Mouse (Mus musculus) embryonic facial prominence, embryonic 12.5 days (tissue): ENCODE data around the gene Epb41l2. TPM values are rescaled to one million over a fixed set of nuclear protein-coding genes. Genes with fewer than 3 reads are reported as not detected.

ENCODE experiments used
- ATAC-seq: fragments of 200-750 bp; cut with Nextera tagmentation; 2 replicates; pipeline ENCODE4 v1.8.0; 2017; ENCODE audit not compliant: insufficient number of reproducible peaks, insufficient read depth, low FRiP score, low TSS enrichment
- H3K27ac ChIP-seq: fragments of 300-500 bp; sonication (generic); 2 replicates; pipeline ENCODE4 v1.5.1; 2016; ENCODE audit warnings: mild to moderate bottlenecking
- H3K27me3 ChIP-seq: fragments of 300-500 bp; sonication (generic); 2 replicates; pipeline ENCODE4 v1.6.1; 2016; ENCODE audit warnings: mild to moderate bottlenecking, moderate library complexity
- H3K36me3 ChIP-seq: fragments of 300-500 bp; sonication (generic); 2 replicates; pipeline ENCODE4 v1.6.1; 2016; ENCODE audit warnings: mild to moderate bottlenecking
- H3K4me1 ChIP-seq: fragments of 300-500 bp; sonication (generic); 2 replicates; pipeline ENCODE4 v1.6.1; 2016
- H3K4me2 ChIP-seq: fragments of 300-500 bp; sonication (generic); replicated peaks from 2 replicates; pipeline ENCODE4 v1.6.1; 2016; ENCODE audit warnings: mild to moderate bottlenecking, moderate library complexity
- H3K4me3 ChIP-seq: fragments of 300-500 bp; sonication (generic); 2 replicates; pipeline ENCODE4 v1.5.1; 2016; ENCODE audit warnings: mild to moderate bottlenecking
- H3K9ac ChIP-seq: fragments of 300-500 bp; sonication (generic); 2 replicates; pipeline ENCODE4 v1.6.1; 2016; ENCODE audit warnings: mild to moderate bottlenecking, moderate library complexity
- H3K9me3 ChIP-seq: fragments of 300-500 bp; sonication (generic); 2 replicates; pipeline ENCODE4 v1.6.1; 2016; ENCODE audit warnings: mild to moderate bottlenecking, moderate library complexity
- WGBS: fragments of 180-500 bp; shearing (Covaris S2); methylation state at CpG from one replicate; pipeline ENCODE4 v1.1.7; 2016; 5-methylcytosine and 5-hydroxymethylcytosine counted together
- polyA plus RNA-seq: library from polyadenylated mRNA; unstranded; fragments of >200 nt; fragmentation: Nextera tagmentation; extraction: Ambion mirVana; gene quantifications from 2 replicates; pipeline ENCODE4 v1.2.1, GENCODE M21; 2016

The Epb41l2 gene
- polyA plus RNA-seq, 1 experiment from 2014 or later, result 96.7 TPM

DNA sequence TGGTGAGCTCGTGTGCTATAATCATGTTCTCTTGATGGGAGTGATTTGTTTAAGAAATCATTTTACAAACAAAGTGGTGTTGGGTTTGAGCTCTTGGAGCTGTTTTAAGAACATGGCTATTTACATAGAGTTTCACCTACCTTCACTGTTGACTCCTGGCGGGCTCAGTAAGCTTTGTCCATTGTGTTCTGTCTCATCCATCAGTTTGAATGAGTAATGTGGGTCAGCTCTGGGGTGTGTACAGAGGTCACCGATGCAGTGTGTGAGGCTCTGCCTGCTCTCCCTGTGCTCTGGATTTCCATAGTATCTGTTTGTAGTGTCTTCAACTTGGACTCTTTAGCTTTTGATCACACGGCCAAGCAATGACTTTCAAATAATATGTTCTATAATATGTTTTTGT, 79.6 kb downstream of the Epb41l2 start:
- no peak overlapping the region for H3K27ac ChIP-seq
- no peaks in the 10 kb centered on the region for H3K27me3 ChIP-seq
- no peaks in the 10 kb centered on the region for H3K9me3 ChIP-seq
- ATAC-seq, result no peak
- H3K4me3 ChIP-seq, result no peak overlapping the region
- no peak overlapping the region for H3K4me2 ChIP-seq
- 75% methylated on average over 4 of the region's 4 CpGs for WGBS
- peaks cover 24% of the 10 kb centered on the region for H3K4me1 ChIP-seq
- no peak overlapping the region for H3K9ac ChIP-seq
- peaks cover 10% of the 10 kb centered on the region for H3K36me3 ChIP-seq

DNA sequence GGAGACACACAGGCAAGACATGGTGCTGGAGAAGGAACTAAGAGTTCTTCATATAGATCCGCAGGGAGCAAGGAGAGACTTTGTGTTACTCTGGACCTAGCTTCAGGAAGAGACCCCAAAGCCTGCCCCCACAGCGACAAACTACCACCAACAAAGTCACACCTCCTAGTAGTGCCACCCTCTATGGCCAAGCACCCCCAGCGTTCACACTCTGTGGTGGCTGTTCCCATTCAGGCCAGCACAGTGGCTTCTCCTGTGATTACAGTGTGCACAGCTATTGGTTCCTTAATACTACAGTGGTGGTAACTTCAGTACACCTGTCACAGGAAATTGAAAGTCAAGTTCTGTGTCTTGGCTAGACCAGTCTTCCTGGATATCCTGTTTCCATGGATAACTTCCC, 80.3 kb downstream of the Epb41l2 start:
- peaks cover 22% of the 10 kb centered on the region for H3K4me1 ChIP-seq
- peaks cover 17% of the 10 kb centered on the region for H3K36me3 ChIP-seq
- H3K4me2 ChIP-seq, result no peak overlapping the region
- no peak overlapping the region for H3K27ac ChIP-seq
- no peak overlapping the region for H3K9ac ChIP-seq
- H3K4me3 ChIP-seq, result no peak overlapping the region
- 95% methylated on average over 3 of the region's 3 CpGs for WGBS
- no peaks in the 10 kb centered on the region for H3K9me3 ChIP-seq
- ATAC-seq, result no peak
- no peaks in the 10 kb centered on the region for H3K27me3 ChIP-seq

DNA sequence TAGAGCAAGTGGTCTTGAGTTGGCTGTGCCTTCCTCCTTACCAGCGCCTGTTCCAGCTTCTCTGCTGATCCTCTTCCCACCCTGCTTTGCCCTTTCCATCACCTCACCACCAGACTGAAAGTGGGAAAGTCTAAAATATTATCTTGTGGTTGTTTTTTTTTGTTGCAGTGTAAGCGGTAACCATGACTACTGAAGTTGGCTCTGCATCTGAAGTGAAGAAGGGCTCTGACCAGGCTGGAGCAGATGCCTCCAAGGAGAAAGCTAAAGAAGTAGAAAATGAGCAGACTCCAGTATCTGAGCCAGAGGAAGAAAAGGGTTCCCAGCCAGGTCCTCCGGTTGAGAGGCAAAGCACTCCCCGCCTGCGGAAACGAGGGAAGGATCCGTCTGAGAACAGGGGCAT, 81.8 kb downstream of the Epb41l2 start:
- Histone ChIP-seq H3K27me3 (no peaks in the 10 kb centered on the region), H3K9me3 (no peaks in the 10 kb centered on the region), H3K9ac (no peak overlapping the region), H3K4me1 (peaks cover 19% of the 10 kb centered on the region), H3K36me3 (peaks cover 20% of the 10 kb centered on the region), H3K4me2 (no peak overlapping the region), H3K27ac (no peak overlapping the region), H3K4me3 (no peak overlapping the region)
- 92% methylated on average over 7 of the region's 7 CpGs for WGBS
- ATAC-seq, result no peak

DNA sequence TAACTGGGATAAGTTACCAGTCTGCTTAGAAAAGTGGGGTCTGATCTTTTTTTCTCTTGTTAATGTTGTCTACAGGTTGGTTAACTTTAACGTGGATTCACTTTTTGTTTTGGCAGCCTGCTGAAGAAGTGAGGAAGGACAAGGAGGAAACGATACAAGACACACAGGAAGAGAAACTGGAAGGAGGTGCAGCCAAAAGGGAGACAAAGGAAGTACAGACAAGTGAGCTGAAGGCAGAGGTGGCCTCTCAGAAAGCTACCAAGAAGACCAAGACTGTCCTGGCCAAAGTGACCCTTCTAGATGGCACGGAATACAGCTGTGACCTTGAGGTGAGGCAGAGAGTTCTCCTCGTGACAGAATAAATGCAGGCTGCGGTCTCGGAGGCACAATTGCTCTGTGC, 84.0 kb downstream of the Epb41l2 start:
- Histone ChIP-seq H3K9ac (no peak overlapping the region), H3K4me3 (no peak overlapping the region), H3K27me3 (no peaks in the 10 kb centered on the region), H3K4me2 (no peak overlapping the region), H3K27ac (0 out of 2 replicates have a peak overlapping the region, but pooled peaks have one; percentile 30), H3K9me3 (no peaks in the 10 kb centered on the region), H3K4me1 (peaks cover 7% of the 10 kb centered on the region; the same call in 1 of the 2 replicates), H3K36me3 (peaks cover 20% of the 10 kb centered on the region)
- ATAC-seq, result no peak
- 81% methylated on average over 6 of the region's 6 CpGs for WGBS

DNA sequence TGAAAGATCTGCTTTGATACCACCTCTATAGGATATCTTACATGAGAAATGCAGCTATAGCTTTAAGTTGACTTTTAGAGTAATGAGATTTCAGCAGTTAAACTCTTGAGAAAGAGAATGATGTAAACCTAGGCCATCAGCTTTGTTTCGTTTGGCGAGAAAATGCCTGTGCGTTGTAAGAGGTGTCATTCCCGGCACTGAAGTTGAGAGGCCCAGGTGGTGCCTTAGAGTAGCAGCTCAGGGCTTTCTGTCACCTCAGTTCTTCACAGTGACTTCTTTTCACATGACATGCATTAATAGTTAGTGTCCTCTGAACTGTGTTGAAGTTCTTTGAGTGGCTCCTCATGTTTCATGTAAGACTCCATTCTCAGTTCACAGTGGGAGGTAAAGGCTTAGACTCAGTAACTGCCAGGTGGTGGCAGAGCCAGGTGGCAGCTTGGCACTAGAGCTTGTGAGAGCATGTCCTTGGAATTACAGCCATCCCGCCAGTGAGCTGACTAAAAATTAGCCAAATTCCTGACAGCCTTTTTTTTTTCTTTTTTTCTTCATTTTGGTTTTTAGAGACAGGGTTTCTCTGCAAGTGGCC, 84.7 kb downstream of the Epb41l2 start:
- Histone ChIP-seq H3K4me1 (peaks cover 7% of the 10 kb centered on the region; the same call in 1 of the 2 replicates), H3K27me3 (no peaks in the 10 kb centered on the region), H3K27ac (no peak overlapping the region), H3K36me3 (peaks cover 20% of the 10 kb centered on the region), H3K4me2 (no peak overlapping the region), H3K9ac (no peak overlapping the region), H3K9me3 (no peaks in the 10 kb centered on the region), H3K4me3 (no peak overlapping the region)
- 78% methylated on average over 5 of the region's 5 CpGs for WGBS
- ATAC-seq, result no peak

DNA sequence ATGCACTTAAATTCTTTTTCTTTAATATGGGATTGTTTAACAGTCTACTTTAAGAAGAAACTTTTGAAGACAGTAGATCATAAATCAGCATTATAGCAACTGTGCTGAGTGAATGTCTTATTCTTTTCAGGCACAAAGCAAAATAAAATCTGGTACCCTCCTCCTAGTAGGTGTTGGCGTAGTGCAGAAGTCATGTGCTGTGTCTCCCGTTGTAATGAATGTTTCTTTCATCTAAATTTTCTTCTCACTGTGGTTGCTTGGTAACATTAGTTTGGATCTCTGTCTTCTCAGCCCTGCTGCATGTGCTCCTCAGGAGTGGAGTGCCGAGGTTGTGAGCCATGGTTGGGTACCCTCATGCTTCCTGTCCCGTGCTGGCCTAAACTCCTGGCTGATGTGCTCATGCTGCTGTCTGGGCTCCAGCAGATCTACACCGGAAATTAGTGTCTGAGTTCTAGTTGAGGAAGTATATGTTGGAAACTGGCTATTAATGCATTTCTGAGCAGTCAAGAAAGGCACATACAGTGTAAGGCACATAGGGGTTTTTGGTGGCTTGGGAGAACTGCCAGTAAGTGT, 87.4 kb downstream of the Epb41l2 start:
- H3K4me1 ChIP-seq, result no peaks in the 10 kb centered on the region
- no peaks in the 10 kb centered on the region for H3K27me3 ChIP-seq
- H3K36me3 ChIP-seq, result peaks cover 17% of the 10 kb centered on the region
- H3K27ac ChIP-seq, result no peak overlapping the region
- H3K4me3 ChIP-seq, result no peak overlapping the region
- 80% methylated on average over 5 of the region's 5 CpGs for WGBS
- ATAC-seq, result no peak
- no peak overlapping the region for H3K4me2 ChIP-seq
- H3K9ac ChIP-seq, result no peak overlapping the region
- no peaks in the 10 kb centered on the region for H3K9me3 ChIP-seq

DNA sequence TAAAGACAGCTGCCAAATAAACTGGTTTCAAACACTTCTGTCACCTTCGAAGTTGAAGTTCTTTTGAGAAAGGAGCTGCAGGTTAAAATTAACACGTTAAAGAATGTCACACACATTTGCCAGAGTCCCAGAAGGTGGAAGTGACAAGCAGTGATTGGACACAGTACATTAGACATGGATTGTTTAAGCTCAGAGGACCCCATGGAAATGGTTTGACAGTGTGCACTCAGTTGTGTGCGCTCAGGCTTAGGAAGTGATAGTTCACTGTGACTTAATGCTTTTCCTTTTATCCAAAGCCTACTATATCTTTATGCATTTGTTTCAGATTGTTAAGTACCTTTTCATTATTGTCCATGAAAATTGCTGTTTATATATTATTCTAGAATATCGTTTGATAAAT, 89.1 kb downstream of the Epb41l2 start:
- Histone ChIP-seq H3K4me3 (no peak overlapping the region), H3K9me3 (no peaks in the 10 kb centered on the region), H3K27me3 (no peaks in the 10 kb centered on the region), H3K9ac (no peak overlapping the region), H3K36me3 (peaks cover 14% of the 10 kb centered on the region), H3K4me1 (peaks cover 5% of the 10 kb centered on the region; the same call in 1 of the 2 replicates), H3K27ac (no peak overlapping the region), H3K4me2 (no peak overlapping the region)
- ATAC-seq, result no peak
- WGBS, result 69% methylated on average over 4 of the region's 4 CpGs

DNA sequence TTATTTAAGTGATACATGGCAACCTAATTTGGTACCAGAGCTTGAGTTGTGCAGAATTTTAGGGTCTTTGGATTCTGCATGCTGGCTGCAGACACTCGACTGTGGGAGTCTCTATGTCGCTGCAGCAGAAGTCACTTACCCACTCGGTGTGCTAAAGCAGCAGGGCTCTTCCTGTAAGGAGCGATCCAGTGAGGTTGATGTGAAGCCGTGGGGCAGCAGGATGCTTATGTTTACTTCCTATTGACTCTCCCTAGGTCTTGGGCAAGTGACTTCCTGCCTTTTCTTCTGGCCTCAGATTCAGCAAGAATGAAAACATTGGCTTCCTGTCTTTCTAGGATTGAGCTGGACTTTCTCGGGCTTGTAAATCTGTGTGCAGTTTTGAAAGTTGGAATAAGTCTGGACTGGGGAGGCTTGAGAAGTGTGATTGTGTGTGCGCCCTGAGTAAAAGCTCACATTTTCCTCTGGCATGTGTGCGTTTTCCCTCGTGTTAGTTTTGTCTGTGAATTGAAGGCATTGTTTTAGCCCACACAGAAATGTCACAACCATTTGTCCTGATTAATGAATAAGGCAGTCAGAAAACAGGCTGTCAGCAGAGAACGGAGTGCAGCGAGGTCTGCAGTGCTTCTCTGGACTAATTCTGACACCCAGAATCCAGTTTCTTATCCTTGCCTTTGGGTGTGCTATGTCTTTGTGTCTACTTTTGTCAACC, 89.9 kb downstream of the Epb41l2 start:
- Histone ChIP-seq H3K36me3 (peaks cover 9% of the 10 kb centered on the region), H3K4me1 (peaks cover 5% of the 10 kb centered on the region; the same call in 1 of the 2 replicates), H3K27me3 (no peaks in the 10 kb centered on the region), H3K9me3 (no peaks in the 10 kb centered on the region), H3K4me3 (no peak overlapping the region), H3K27ac (peak overlapping the region; percentile 18), H3K9ac (no peak overlapping the region), H3K4me2 (no peak overlapping the region)
- no peak for ATAC-seq
- WGBS, result 22% methylated on average over 11 of the region's 11 CpGs

DNA sequence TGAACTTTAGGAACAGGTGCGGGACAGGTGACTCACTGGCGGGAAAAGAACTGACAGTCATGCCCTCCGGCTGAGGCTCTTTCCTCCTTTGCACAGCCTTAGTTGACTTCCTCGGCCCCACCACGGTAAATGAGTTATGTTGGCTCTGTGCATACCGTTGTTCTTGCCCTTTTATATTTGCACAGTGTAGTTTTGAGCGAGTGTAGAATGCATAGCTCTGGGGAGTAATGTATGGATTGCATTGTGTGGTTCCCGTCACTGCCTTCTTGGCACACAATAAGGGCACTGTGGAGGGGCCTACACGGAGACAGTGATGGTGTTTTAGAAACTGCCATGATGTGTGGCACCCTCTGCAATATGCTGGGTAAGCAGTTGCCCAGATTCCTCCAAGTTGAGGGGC, 93.6 kb downstream of the Epb41l2 start:
- Histone ChIP-seq H3K9me3 (no peaks in the 10 kb centered on the region), H3K36me3 (peaks cover 4% of the 10 kb centered on the region; the same call in 1 of the 2 replicates), H3K27me3 (no peaks in the 10 kb centered on the region), H3K27ac (no peak overlapping the region), H3K4me2 (no peak overlapping the region), H3K4me1 (peaks cover 5% of the 10 kb centered on the region; the same call in 1 of the 2 replicates), H3K9ac (no peak overlapping the region), H3K4me3 (no peak overlapping the region)
- WGBS, result 74% methylated on average over 9 of the region's 9 CpGs
- no peak for ATAC-seq

DNA sequence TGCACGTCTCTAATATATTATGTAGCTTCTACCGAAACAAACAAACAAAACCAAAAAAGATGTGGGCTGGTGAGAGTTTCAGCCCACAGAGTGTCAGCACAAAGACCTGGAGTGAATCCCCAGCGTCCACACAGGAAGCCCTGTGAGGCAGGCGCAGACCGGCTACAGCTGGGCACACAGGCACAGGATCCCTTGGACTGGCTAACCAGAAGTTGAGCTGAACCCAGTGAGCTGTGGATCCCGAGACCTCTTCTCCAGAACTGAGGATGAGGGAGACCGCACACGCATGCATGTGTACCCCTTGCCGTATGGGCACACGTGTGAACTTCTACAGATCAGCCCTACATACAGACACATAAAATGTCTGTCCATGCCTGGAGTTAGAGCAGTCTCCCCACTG, 94.2 kb downstream of the Epb41l2 start:
- Histone ChIP-seq H3K36me3 (peaks cover 4% of the 10 kb centered on the region; the same call in 1 of the 2 replicates), H3K4me3 (no peak overlapping the region), H3K4me1 (peaks cover 5% of the 10 kb centered on the region; the same call in 1 of the 2 replicates), H3K27ac (no peak overlapping the region), H3K9ac (no peak overlapping the region), H3K4me2 (no peak overlapping the region), H3K9me3 (no peaks in the 10 kb centered on the region), H3K27me3 (no peaks in the 10 kb centered on the region)
- WGBS, result 82% methylated on average over 10 of the region's 10 CpGs
- ATAC-seq, result no peak

DNA sequence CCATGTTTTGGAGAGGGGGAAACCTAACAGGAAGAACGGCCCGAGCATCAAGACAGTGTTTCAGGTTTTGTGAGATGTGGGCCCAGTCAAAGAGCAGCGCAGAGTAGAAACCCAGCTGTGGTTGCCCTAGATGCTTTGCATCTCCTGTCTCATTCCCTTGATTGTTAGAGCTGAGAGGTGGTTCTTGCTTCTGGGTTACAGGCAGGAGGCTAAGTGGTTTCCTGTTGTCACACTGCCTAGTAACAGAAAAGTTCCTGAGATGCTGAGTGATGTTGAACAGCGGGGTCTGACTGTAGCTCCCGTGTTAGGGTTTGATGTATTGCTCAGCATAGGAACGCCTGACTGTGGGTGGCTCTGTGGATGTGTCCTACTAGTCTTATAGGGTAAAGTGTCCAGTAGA, 97.5 kb downstream of the Epb41l2 start:
- no peak overlapping the region for H3K9ac ChIP-seq
- no peak overlapping the region for H3K4me3 ChIP-seq
- peaks cover 5% of the 10 kb centered on the region; the same call in 1 of the 2 replicates for H3K4me1 ChIP-seq
- H3K9me3 ChIP-seq, result no peaks in the 10 kb centered on the region
- H3K36me3 ChIP-seq, result peaks cover 4% of the 10 kb centered on the region; the same call in 1 of the 2 replicates
- no peak overlapping the region for H3K4me2 ChIP-seq
- no peak overlapping the region for H3K27ac ChIP-seq
- ATAC-seq, result no peak
- H3K27me3 ChIP-seq, result no peaks in the 10 kb centered on the region
- 86% methylated on average over 6 of the region's 6 CpGs for WGBS

DNA sequence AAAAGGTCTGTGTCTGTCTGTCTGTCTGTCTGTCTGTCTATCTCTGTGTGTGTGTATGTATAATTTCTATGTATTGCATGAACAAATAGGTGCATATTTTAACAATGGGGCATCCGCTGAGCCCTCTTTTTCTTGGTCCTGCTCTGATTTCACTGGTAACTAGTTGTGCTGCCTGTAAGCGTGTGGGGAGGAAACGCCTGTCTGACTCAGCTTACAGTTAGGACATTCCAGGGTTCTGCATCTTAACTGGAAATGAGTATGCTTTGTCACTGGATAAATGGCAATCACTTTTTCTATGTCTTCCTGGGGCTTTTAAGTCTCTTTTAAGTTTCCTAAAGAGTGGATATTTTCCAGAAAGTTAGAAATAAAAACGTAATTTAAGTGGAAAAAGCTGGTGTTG, 98.4 kb downstream of the Epb41l2 start:
- Histone ChIP-seq H3K27ac (no peak overlapping the region), H3K9me3 (no peaks in the 10 kb centered on the region), H3K4me3 (no peak overlapping the region), H3K4me2 (no peak overlapping the region), H3K9ac (no peak overlapping the region), H3K27me3 (no peaks in the 10 kb centered on the region), H3K4me1 (peaks cover 5% of the 10 kb centered on the region; the same call in 1 of the 2 replicates), H3K36me3 (peaks cover 4% of the 10 kb centered on the region; the same call in 1 of the 2 replicates)
- ATAC-seq, result no peak
- WGBS, result 88% methylated on average over 4 of the region's 4 CpGs
